Mouse (Mus musculus) spleen, adult 2 months (tissue): ENCODE data around the gene Insr. TPM values are rescaled to one million over a fixed set of nuclear protein-coding genes. Genes with fewer than 3 reads are reported as not detected.
"Not testable (repeated sequence)": the region's sequence is repeated elsewhere in the genome, so short reads cannot be mapped to it uniquely, and the experiment has no call there.

Source experiments
- DNase-seq, 2 experiments: peaks; one replicate each; pipeline versions ENCODE4 v3.0.0 to v3.0.0-alpha.2; 2012 to 2021; ENCODE audit warnings: low spot score in 2 of 2, low read depth in 1 of 2
- H3K27ac ChIP-seq: fragments of 200-500 bp; 2 replicates; pipeline ENCODE4 v1.5.1; 2012; ENCODE audit warnings: low read length, inconsistent platforms; ENCODE audit not compliant: insufficient read depth
- H3K27me3 ChIP-seq: fragments of 200-500 bp; 2 replicates; pipeline ENCODE4 v1.6.1; 2012; ENCODE audit warnings: mild to moderate bottlenecking, moderate library complexity, low read length, inconsistent platforms; ENCODE audit not compliant: control insufficient read depth, insufficient read depth
- H3K36me3 ChIP-seq: fragments of 200-500 bp; 2 replicates; pipeline ENCODE4 v1.6.1; 2012; ENCODE audit warnings: mild to moderate bottlenecking, low read length, inconsistent platforms; ENCODE audit not compliant: control insufficient read depth, insufficient read depth
- H3K4me1 ChIP-seq: fragments of 200-500 bp; 2 replicates; pipeline ENCODE4 v1.6.1; 2011; ENCODE audit warnings: inconsistent platforms; ENCODE audit not compliant: control insufficient read depth, insufficient read depth, insufficient read length
- H3K4me3 ChIP-seq: fragments of 200-500 bp; 2 replicates; pipeline ENCODE4 v1.5.1; 2011; ENCODE audit warnings: mild to moderate bottlenecking, inconsistent platforms; ENCODE audit not compliant: insufficient read depth, insufficient read length; ENCODE audit errors: extremely low read depth
- CTCF ChIP-seq: fragments of 200-500 bp; IDR thresholded peaks from 2 replicates; pipeline ENCODE4 v1.5.1; 2011; ENCODE audit warnings: mild to moderate bottlenecking, inconsistent platforms; ENCODE audit not compliant: insufficient read depth, insufficient read length, insufficient replicate concordance; ENCODE audit errors: extremely low read depth
- POLR2A ChIP-seq: fragments of 200-500 bp; IDR thresholded peaks from 2 replicates; pipeline ENCODE4 v1.6.1; 2011; ENCODE audit warnings: low read depth, low read length, inconsistent platforms
- WGBS: fragments of 180-500 bp; shearing (Covaris S2); methylation state at CpG from one replicate; pipeline ENCODE4 v1.1.7; 2018; 5-methylcytosine and 5-hydroxymethylcytosine counted together
- polyA plus RNA-seq: library from polyadenylated mRNA; depleted of rRNA; stranded (reverse); fragments of >200 nt; gene quantifications from 2 replicates; pipeline ENCODE4 v1.2.3, GENCODE M21; 2012

The Insr gene
- polyA plus RNA-seq, 1 experiment: 7.2 TPM

DNA sequence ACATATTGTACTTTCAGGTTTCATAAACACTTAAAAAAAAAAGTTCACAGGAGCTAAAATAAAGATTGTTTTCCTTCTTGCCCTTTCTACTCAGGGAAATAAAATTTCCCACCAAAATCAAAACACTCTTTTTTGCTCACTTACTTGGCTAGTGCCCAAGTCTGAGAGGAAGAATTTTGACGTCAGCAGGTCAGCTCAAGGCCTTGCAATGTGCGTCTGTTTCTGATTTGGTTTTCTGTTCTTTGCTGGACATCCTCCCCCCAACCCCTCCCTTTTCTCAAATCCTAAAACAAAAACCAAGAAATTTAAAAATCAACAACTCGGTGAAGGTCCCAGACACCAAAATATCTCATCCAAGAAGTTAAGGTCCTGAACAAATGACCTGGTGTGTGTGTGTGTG is 70.1 kb downstream of the Insr start:
- no peaks in the 10 kb centered on the region for H3K27me3 ChIP-seq
- no peak overlapping the region; the same call in 1 of the 2 replicates for H3K27ac ChIP-seq
- no peaks in the 10 kb centered on the region for H3K4me1 ChIP-seq
- H3K36me3 ChIP-seq: peaks cover 4% of the 10 kb centered on the region; the same call in 1 of the 2 replicates
- no peak overlapping the region for H3K4me3 ChIP-seq
- DNase-seq: no peak
- TF ChIP-seq POLR2A (no peak), CTCF (no peak)
- 74% methylated on average over 3 of the region's 3 CpGs for WGBS

DNA sequence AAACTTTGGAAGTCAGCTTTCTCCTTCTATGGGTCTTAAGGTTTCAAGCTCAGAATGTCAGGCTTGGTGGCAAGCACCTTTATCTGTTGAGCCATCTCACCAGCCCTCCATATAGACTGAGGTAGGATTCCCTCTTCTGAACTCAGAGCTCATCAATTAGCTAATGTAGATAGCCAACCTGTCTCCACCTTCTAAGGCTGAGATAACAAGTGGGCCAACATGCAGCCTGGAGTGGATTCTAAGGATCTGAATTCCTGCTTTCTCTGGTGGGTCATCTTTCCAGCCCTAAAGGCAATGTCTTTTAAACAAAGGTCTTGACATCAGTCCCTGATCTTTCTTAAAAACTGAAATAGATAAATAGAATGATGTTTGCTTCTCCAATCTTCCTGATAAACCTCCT is 70.7 kb downstream of the Insr start:
- Histone ChIP-seq H3K27ac (no peak overlapping the region), H3K27me3 (no peaks in the 10 kb centered on the region)
- no peak for DNase-seq

DNA sequence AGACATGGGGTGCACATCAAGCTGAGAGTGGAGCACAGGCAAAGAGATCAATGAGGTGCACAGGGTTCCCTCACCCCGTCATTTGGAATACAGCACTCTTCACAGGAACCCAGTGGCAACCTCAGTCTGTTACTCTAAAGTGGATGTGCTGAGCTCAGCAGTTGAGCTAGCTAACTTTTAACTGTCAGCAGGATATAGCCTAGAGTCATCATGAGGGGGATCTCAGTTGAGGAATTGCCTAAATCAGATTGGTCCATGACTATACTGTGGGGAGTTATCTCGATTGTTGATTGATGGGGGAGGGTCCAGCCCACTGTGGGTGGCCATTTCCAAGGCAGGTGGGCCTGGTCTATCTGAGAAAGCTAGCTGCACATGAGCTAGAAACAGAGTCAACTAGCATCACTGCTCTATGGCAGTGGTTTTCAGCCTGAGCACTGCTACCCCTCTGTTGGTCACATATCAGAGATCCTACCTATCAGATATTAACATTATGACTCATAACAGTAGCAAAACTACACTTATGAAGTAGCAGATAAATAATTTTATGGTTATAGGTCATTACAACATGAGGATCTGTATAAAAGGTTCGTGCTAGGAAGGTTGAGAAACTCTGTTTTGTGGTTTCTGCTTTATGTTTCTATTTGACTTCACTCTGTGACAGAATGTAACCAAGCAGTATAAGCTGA is 74.5 kb downstream of the Insr start:
- Histone ChIP-seq H3K36me3 (peaks cover 17% of the 10 kb centered on the region), H3K27me3 (no peaks in the 10 kb centered on the region), H3K4me3 (no peak overlapping the region), H3K4me1 (no peaks in the 10 kb centered on the region), H3K27ac (no peak overlapping the region)
- no peak for TF ChIP-seq POLR2A
- no peak for TF ChIP-seq CTCF
- 75% methylated on average over 3 of the region's 3 CpGs for WGBS
- no peak for DNase-seq

More for the DNA sequence above, 70.7 kb downstream of the Insr start:
- Histone ChIP-seq H3K4me1 (no peaks in the 10 kb centered on the region), H3K4me3 (no peak overlapping the region), H3K36me3 (peaks cover 6% of the 10 kb centered on the region)
- TF ChIP-seq CTCF (no peak), POLR2A (no peak)

DNA sequence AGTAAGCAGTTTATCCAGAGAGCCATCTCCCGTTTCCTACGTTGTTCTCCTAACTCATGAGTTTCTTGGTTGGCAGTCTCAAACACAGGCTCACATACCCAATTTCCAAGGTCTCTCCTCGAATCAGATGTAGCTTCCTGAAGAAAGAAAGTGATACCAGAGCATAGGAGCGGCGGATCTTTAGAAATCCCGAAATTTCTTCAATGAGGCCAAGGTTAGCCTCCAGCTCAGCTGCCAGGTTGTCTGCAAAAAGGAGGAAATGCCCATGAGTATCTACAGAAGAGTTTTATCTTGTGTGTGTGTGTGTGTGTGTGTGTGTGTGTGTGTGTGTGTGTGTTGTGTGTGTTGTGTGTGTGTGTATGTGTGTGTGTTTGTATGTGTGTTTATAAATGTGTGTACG is 76.6 kb downstream of the Insr start:
- no peaks in the 10 kb centered on the region for H3K4me1 ChIP-seq
- H3K27me3 ChIP-seq: no peaks in the 10 kb centered on the region; the same call in 1 of the 2 replicates
- peaks cover 20% of the 10 kb centered on the region for H3K36me3 ChIP-seq
- DNase-seq: no peak
- 93% methylated on average over 7 of the region's 7 CpGs for WGBS
- H3K27ac ChIP-seq: no peak overlapping the region
- no peak overlapping the region for H3K4me3 ChIP-seq
- TF ChIP-seq POLR2A: no peak
- no peak for TF ChIP-seq CTCF

DNA sequence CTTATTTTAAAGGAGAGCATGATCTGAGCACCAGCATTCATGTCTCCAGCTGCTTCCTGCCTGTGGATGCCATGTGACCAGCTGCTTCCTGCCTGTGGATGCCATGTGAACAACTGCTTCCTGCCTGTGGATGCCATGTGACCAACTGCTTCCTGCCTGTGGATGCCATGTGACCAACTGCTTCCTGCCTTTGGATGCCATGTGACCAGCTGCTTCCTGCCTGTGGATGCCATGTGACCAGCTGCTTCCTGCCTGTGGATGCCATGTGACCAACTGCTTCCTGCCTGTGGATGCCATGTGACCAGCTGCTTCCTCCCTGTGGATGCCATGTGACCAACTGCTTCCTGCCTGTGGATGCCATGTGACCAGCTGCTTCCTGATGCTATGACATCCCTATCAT is 85.1 kb downstream of the Insr start:
- not testable (repeated sequence) for H3K4me1 ChIP-seq, DNase-seq, H3K27me3 ChIP-seq, H3K4me3 ChIP-seq, H3K27ac ChIP-seq
- H3K36me3 ChIP-seq: peaks cover 31% of the 10 kb centered on the region

DNA sequence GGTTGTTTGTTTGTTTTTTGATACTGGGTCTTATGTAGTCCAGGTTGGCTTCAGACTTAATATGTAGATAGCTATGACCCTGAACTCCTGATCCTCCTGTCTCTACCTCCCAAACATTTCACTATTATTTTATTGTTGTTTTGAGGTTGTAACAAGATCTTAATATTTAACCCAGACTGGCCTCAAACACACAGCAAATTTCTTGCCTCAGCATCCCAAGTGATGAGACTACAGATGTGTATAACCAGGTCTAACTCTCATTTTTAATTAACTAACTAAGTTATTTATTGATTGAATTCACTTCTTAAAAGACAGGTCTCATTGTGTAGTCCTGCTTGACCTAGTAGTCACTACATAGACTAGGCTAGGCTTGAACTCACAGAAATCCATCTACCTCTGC is 88.4 kb downstream of the Insr start:
- Histone ChIP-seq H3K4me1 (no peaks in the 10 kb centered on the region), H3K36me3 (peaks cover 28% of the 10 kb centered on the region)

DNA sequence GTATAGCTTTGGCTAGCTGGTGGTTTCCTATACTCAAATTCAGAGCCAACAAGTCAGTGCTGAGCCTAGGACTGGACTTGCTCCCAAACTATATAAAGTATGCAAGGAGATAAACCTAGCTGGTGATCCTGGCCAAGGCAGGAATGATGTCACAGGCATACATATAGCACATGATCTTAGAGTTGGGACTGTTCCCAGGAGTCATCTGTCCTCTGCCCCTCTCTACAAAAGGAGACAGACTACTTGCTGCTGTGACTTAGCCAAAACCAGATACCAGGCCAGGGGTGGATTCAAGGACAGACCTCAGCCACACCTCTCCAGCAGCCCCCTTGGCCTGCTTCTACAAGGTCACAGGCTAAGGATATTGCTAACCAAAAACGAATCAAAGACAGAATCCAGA is 92.0 kb downstream of the Insr start:
- TF ChIP-seq POLR2A (no peak), CTCF (no peak)
- H3K4me3 ChIP-seq: no peak overlapping the region
- no peak for DNase-seq
- 82% methylated on average over 1 of the region's 1 CpGs for WGBS
- peaks cover 17% of the 10 kb centered on the region for H3K36me3 ChIP-seq
- H3K27me3 ChIP-seq: no peaks in the 10 kb centered on the region
- H3K4me1 ChIP-seq: no peaks in the 10 kb centered on the region
- no peak overlapping the region for H3K27ac ChIP-seq

More for the DNA sequence above, 88.4 kb downstream of the Insr start:
- Histone ChIP-seq H3K27ac (no peak overlapping the region), H3K27me3 (no peaks in the 10 kb centered on the region), H3K4me3 (no peak overlapping the region)
- no peak for DNase-seq
- TF ChIP-seq POLR2A: no peak
- no peak for TF ChIP-seq CTCF
